Mouse (Mus musculus) embryonic stem cell, embryonic (primary cell): ENCODE measurements around the gene Gm37240.

Experiments used
- CTCF ChIA-PET, 4 experiments: fragments of 300-600 bp in 2 of 4; fragments of 350-600 bp in 2 of 4; sonication (Branson Sonifier 250); formaldehyde crosslinking; loops; one replicate each; lab custom pipeline; 2022; ENCODE audit warnings: inconsistent platforms in 2 of 4; lab: Charles Lee
- POLR2A ChIA-PET, 4 experiments: fragments of 300-600 bp in 2 of 4; fragments of 350-600 bp in 2 of 4; sonication (Branson Sonifier 250); formaldehyde crosslinking; loops; one replicate each; lab custom pipeline; 2022; ENCODE audit warnings: antibody characterized with exemption in 4 of 4, inconsistent platforms in 1 of 4; lab: Charles Lee

Gm37240 gene

GRCm38 (mm10) chr3:84689656-84690055, 1197.7 kb downstream of the Gm37240 start:
- POLR2A ChIA-PET: interaction anchor here in 2 of 4 experiments (1.5 to 1.7 kb wide), 2 partner anchors 10 to 24 kb away, joined by 4 to 5 read pairs; partner anchors contain the start of gene Tmem154 (in 1 of the 2)

DNA sequence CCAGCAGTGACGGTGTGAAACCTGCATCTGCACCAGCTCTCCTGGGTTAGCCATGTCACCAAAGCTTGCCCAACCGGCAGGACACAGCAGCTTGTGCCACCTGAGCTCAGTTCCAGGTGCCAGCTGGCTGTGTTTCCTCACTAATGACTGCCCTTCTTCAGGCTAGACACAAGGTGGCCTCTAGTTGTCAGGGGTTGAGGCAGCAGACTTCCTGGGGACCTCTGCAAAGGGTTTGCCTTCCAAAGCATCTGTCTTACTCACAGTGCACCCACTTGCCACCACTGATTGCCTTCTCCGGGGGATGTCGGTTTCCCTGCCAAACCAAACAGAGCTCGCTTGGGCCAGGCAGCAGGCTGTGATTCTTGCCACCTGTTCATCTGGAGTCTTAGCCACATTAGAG, 1199.1 kb downstream of the Gm37240 start:
- POLR2A ChIA-PET: interaction anchor here in 1 of 4 experiments (1.3 to 1.8 kb wide), 2 partner anchors 8 to 9 kb away, joined by 3 to 6 read pairs; no protein-coding TSS in a partner anchor
- CTCF ChIA-PET: interaction anchor here in 2 of 4 experiments (0.6 to 1.5 kb wide), 2 partner anchors 72 to 73 kb away, joined by 3 to 6 read pairs; no protein-coding TSS in a partner anchor

More at GRCm38 (mm10) chr3:84689656-84690055, 1197.7 kb downstream of the Gm37240 start:
- CTCF ChIA-PET: no interaction called here

- CTCF ChIA-PET: interaction anchor here in 1 of 4 experiments (1.5 kb wide), 1 partner anchor 72 kb away, joined by 6 read pairs; no protein-coding TSS in a partner anchor
- POLR2A ChIA-PET: interaction anchor here in 1 of 4 experiments (1.3 to 1.8 kb wide), 2 partner anchors 9 kb away, joined by 3 to 6 read pairs; no protein-coding TSS in a partner anchor
These were observed 1199.9 kb downstream of the Gm37240 start for GRCm38 (mm10) chr3:84687488-84687846.

- POLR2A ChIA-PET: interaction anchor here in 1 of 4 experiments (1.7 to 1.8 kb wide), 2 partner anchors 8 to 10 kb away, joined by 6 read pairs; no protein-coding TSS in a partner anchor
- CTCF ChIA-PET: no interaction called here
These were observed 1200.4 kb downstream of the Gm37240 start for GRCm38 (mm10) chr3:84686799-84687487.

DNA sequence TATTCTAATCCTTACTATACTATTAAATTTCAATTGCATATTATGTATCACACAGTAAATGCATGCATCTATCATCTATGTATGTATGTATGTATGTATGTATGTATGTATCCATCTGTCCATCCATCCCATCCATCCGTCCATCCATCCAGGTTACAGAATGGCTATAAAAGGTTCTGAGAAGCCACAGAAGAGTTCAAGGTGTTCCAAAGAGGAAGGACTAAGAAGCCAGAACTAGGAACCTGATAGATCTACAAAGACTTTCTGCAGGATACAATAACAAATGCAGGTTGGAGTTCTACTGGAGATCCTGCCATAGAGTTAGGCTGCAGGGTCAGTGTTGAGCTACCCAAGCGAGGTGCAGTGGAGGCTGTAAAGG, 1201.0 kb downstream of the Gm37240 start:
- ChIA-PET POLR2A (interaction anchor here in 1 of 4 experiments (0.6 to 1.7 kb wide), 2 partner anchors 10 to 11 kb away, joined by 3 to 6 read pairs; no protein-coding TSS in a partner anchor), CTCF (no interaction called here)

- CTCF ChIA-PET: interaction anchor here in 1 of 4 experiments (0.8 kb wide), 1 partner anchor 205 kb away, joined by 3 read pairs; no protein-coding TSS in a partner anchor
These were observed 1201.5 kb downstream of the Gm37240 start for GRCm38 (mm10) chr3:84685662-84686293.

GRCm38 (mm10) chr3:84683788-84684187, 1203.5 kb downstream of the Gm37240 start:
- ChIA-PET POLR2A (interaction anchor here in 1 of 4 experiments (0.6 kb wide), 1 partner anchor 184 kb away, joined by 3 read pairs; no protein-coding TSS in a partner anchor), CTCF (no interaction called here)

More at GRCm38 (mm10) chr3:84685662-84686293, 1201.5 kb downstream of the Gm37240 start:
- POLR2A ChIA-PET: interaction anchor here in 1 of 4 experiments (0.6 to 1.7 kb wide), 2 partner anchors 10 to 11 kb away, joined by 3 to 6 read pairs; no protein-coding TSS in a partner anchor

DNA sequence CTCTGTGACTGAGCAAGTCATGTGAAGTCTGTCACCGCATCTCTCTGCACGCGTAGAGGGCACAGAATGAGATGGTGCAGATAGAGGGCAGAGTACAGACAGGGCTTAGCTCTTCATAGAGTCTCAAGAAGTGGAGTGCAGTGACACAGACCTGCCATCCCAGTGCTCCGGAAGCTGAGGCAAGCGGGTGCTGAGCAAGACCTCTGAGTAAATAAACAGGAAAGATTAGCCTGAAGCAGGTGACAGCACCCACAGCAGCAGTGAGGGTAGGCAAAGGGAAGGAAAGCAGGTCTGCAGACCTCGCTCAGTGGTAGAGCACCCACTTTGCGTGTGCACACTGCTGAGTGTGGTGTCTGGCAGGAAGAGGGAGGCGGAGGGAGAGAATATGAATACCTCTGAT, 1205.6 kb downstream of the Gm37240 start:
- ChIA-PET POLR2A (interaction anchor here in 2 of 4 experiments (0.9 to 1.9 kb wide), 5 partner anchors 12 to 171 kb away, joined by 3 to 5 read pairs (median 4); partner anchors contain the start of gene Tmem154 (in 1 of the 2)), CTCF (interaction anchor here in 2 of 4 experiments (0.6 to 1.0 kb wide), 2 partner anchors 15 to 63 kb away, joined by 3 read pairs; no protein-coding TSS in a partner anchor)

- ChIA-PET POLR2A (interaction anchor here in 3 of 4 experiments (0.6 to 2.2 kb wide), 8 partner anchors 8 to 23 kb away, joined by 3 to 6 read pairs (median 4); no protein-coding TSS in a partner anchor), CTCF (interaction anchor here in 1 of 4 experiments (0.6 to 0.8 kb wide), 2 partner anchors 16 to 1262 kb away, joined by 3 to 10 read pairs; no protein-coding TSS in a partner anchor)
These were observed 1207.3 kb downstream of the Gm37240 start for GRCm38 (mm10) chr3:84680062-84680461.

DNA sequence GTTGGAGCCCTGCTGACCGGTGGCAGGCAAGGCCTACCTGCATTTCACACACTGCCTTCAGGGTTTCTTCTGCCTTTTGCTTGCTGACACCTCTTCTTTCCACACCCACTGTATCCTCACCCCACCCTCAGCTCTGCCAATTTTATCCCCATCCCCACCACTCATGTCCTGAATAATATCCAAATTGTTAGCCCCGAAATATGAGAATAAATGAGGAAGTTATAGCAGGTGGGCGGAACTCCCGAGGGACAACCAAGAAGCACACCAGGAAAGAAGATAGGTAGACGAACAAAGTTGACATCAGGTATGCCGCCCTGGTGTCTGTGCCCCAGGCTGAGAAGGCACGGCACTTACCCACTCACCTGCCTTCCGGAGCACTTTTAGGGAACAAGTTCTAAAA, 1207.8 kb downstream of the Gm37240 start:
- ChIA-PET POLR2A (interaction anchor here in 2 of 4 experiments (0.6 to 2.2 kb wide), 8 partner anchors 8 to 22 kb away, joined by 3 to 6 read pairs (median 4); no protein-coding TSS in a partner anchor), CTCF (no interaction called here)

DNA sequence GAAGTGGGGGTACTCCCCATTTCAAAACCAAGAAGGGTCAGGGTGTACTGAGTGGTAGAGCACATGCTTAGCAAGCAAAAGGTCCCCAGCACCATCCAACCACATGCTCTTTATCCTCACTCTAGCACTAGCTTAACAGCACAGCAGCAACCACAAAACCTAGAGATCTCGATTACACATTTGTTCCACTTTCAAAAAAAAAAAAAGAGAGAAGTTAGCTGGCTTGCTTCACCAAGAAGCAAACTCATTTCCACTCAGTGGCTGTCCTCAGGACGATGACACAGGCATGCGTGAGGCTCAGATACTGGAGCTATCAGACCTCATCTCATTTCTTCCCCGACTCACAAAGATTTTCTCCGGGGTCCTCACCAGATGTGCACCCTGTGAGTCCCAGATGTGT, 1208.4 kb downstream of the Gm37240 start:
- CTCF ChIA-PET: interaction anchor here in 1 of 4 experiments (0.6 kb wide), 1 partner anchor 13 kb away, joined by 8 read pairs; no protein-coding TSS in a partner anchor
- POLR2A ChIA-PET: interaction anchor here in 3 of 4 experiments (0.6 to 2.2 kb wide), 6 partner anchors 9 to 22 kb away, joined by 3 to 6 read pairs (median 5); no protein-coding TSS in a partner anchor

- ChIA-PET POLR2A (interaction anchor here in 3 of 4 experiments (0.5 to 1.5 kb wide), 5 partner anchors 8 to 44 kb away, joined by 3 to 7 read pairs (median 3); partner anchors contain the start of gene Tmem154 (in 1 of the 3)), CTCF (no interaction called here)
These were observed 1211.6 kb downstream of the Gm37240 start for GRCm38 (mm10) chr3:84675710-84676109.

- ChIA-PET POLR2A (interaction anchor here in 1 of 4 experiments (0.6 kb wide), 1 partner anchor 178 kb away, joined by 3 read pairs; no protein-coding TSS in a partner anchor), CTCF (no interaction called here)
These were observed 1213.8 kb downstream of the Gm37240 start for GRCm38 (mm10) chr3:84673552-84673951.

- CTCF ChIA-PET: no interaction called here
- POLR2A ChIA-PET: interaction anchor here in 1 of 4 experiments (1.0 to 2.1 kb wide), 3 partner anchors 15 to 28 kb away, joined by 3 to 5 read pairs (median 3); no protein-coding TSS in a partner anchor
These were observed 1215.2 kb downstream of the Gm37240 start for GRCm38 (mm10) chr3:84672136-84672535.

- ChIA-PET CTCF (no interaction called here), POLR2A (interaction anchor here in 2 of 4 experiments (0.8 to 2.0 kb wide), 5 partner anchors 11 to 174 kb away, joined by 3 to 5 read pairs (median 4); no protein-coding TSS in a partner anchor)
These were observed 1218.4 kb downstream of the Gm37240 start for GRCm38 (mm10) chr3:84668957-84669356.

- ChIA-PET POLR2A (interaction anchor here in 3 of 4 experiments (0.6 to 5.8 kb wide), 27 partner anchors 8 to 204 kb away, joined by 3 to 67 read pairs (median 4); partner anchors contain the start of gene Fhdc1 (in 1 of the 3)), CTCF (interaction anchor here in 2 of 4 experiments (0.6 to 1.1 kb wide), 4 partner anchors 11 to 713 kb away, joined by 3 to 6 read pairs (median 4); no protein-coding TSS in a partner anchor)
These were observed 1221.9 kb downstream of the Gm37240 start for GRCm38 (mm10) chr3:84665255-84666073.

DNA sequence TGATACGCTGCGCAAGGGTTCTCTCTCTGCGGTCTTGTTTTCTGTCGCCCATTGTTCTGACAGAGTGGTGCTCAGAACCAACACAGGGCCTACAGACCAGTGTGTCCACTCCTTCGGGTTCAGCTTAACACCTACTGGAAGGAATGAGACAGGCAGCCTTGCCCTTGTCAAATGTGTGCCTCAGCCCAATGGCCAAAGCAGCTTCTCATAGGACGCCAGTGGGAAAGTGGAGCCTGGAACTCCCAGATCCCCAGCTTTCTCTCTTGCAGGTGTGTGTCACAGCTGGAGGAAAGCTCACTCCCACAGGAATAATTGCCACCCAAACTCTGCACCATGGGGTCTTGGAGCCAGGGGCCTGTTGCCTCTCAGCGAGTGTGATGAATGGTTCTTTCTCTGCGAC, 1222.6 kb downstream of the Gm37240 start:
- CTCF ChIA-PET: interaction anchor here in 2 of 4 experiments (0.7 to 0.8 kb wide), 2 partner anchors 11 to 15 kb away, joined by 3 read pairs; no protein-coding TSS in a partner anchor

More for the DNA sequence above, 1222.6 kb downstream of the Gm37240 start:
- POLR2A ChIA-PET: interaction anchor here in 3 of 4 experiments (0.7 to 5.8 kb wide), 14 partner anchors 9 to 149 kb away, joined by 3 to 67 read pairs (median 6); no protein-coding TSS in a partner anchor
